Mouse (Mus musculus): ENCODE measurements at regions not wholly inside any gene's neighbourhood (a gene's known extent, or its start where the extent isn't known, plus 50 kb on each side); places are given as distances from the start of the nearest gene placed in this dataset.

DNA sequence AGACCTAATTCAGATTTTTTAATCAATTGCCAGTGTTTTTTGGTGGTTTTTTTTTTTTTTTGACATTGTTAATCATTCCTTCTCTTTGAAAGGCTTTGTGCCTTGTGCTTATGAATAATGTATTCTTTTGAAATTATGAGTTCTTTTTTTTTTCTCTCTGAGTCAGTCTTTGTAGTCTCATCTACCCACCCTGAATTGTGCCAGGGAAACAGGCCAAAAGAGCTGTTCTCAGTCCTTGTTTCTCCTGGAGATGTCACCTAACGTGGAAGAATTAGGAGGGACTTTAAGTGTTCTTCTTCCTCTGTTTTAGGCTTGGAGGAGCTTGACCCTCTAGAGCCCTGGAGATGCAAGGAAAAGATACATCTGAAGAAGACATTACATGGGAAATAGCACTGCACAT is 2012.6 kb downstream of the Poteg start:
- DNase-seq = peak; percentile 16

DNA sequence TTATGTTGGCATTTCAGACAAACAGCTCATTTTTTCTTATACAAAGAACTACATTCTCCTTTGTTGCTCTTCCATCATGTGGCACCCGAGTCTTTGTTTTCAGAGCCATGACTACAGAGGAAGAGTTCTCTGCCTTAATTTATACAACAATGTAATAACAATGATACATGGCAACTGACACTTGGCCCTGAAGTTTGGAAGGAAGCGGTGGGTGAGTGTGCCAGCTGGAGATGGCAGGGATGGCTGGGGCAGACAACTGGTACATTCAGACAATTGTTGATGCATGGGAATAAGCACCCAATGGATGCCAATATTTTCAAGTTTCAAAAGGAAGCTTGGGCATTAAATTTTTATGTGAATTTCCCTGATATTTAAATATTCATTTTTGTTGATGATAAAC is 2045.5 kb downstream of the Poteg start:
- no peak for DNase-seq

DNA sequence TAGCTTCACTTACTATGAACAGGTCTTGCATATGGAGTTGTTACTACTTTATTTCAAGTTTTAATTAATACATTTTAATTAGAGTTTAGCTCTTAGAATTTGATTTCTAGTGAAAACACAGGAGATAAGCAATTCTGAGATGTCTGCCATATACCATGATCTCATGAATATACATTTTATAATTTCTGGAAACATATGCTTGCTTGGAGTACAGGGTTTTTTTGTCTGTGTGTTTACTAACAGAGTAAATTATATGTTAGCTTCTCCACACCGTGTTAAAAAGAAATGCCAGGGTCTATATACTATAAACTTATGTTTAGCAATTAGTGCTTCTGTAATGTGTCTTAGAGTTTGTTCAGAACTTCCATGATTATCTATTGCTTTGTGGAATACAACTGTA is 2079.9 kb downstream of the Poteg start:
- DNase-seq = no peak

DNA sequence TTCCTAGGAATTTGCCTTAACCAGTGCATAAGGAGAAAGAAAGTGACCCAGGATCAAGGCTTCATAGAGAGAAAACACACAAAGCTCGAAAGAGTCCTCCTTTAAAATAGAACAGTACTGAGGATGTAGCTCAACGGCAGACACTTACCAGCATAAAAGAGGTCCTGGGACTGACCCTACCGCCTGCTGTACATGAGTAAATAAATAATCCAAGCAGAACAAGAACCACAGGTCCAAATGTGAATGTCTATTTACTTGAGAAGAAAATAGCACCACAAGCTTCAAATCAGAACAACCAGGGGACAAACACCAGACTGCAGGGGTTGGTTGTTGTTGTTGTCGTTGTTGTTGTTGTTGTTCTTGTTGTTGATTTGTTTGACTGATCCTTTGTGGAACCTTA is 2084.1 kb downstream of the Poteg start:
- DNase-seq = no peak

DNA sequence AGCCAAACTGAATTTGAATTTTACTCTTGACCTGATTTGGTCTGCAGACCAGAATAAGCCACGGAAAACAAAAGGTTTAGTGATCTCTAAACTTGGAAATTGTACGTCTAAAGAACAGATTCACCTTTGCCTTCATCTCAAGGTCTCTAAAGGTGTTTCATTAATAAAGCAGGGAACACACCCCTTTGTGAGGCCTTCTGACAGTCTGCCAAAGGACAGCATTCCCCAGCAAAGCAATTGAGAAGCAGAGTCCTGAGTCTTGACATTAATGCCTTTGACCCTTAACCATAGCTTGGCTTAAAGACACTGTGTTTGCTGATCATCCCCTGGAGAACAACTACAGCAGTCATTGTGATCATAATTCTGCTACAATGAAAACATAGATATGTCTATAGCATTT is 2090.5 kb downstream of the Poteg start:
- DNase-seq = no peak

DNA sequence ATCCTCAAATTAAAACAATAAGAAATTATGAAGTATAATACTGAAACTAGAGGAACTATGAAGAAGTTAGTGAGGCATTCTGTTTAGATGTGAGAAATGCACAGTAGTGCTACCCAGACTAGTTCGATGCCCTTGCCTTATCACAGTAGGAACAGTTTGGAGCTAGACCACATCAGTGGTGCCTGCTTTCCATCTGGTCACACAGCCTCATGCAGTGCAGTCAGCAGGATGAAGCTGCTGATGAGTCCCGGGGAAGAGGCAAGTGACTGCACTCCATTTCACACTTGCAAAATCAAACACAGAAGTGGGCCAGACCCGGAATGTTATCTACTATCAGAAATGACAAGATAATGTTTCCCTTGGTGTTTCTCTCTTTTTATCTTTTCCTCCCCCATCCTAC is 2092.4 kb downstream of the Poteg start:
- no peak for DNase-seq

DNA sequence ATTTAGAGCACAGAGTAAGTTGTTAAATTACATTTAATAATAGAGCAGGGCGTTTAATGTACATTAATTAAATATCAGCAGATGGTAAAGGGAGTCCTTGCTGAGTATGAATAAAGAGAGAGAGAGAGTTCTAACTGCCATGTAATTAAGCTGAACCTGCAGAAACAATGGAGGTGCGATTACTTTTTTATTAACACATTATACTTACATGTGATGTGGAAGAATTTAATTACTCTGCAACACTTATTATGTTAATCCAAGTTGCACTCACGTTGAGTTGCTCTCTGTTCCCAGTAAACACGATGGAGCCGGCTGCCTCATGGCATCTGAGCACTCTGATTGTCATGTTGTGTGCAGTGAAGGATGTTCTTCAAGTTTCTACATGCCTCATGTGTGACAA is 2096.7 kb downstream of the Poteg start:
- no peak for DNase-seq

DNA sequence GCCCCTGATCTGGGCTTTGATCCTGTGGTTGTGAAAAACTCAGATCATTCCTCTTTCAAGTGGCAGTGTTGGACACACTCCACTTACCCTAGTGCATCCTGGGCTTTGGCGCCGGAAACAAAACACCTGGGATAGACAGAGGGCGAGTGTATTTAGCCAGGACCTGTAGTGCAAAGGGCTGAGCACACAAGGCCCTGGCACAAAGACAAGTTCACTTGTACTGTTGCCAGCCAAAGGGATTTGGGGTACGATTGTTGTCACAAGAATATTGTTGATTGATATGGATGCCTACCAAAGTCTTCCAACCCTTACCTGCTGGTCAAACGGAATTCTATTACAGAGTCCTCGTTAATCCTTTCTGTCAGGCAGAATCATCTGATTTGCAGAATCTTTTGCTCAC is 2138.2 kb downstream of the Poteg start:
- DNase-seq = no peak

DNA sequence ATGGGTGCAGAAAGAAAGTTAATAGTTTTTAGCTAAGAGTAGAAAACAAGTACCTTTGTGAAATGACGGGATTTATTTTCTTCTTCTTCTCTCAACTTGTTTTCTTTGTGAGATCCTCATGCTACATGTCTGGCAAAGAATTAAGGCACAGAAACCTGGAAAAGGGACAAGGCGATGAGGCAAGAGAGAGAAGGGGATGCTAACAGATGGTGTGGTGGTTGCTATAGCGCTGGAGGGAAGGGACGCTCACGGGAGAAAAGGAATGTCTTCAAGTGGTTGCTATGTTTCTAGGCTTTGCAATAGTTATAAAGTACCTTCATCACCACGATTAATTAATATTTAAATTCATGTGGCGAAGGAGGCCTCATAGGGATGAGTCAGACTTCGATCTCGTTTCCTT is 2146.7 kb downstream of the Poteg start:
- DNase-seq = no peak

DNA sequence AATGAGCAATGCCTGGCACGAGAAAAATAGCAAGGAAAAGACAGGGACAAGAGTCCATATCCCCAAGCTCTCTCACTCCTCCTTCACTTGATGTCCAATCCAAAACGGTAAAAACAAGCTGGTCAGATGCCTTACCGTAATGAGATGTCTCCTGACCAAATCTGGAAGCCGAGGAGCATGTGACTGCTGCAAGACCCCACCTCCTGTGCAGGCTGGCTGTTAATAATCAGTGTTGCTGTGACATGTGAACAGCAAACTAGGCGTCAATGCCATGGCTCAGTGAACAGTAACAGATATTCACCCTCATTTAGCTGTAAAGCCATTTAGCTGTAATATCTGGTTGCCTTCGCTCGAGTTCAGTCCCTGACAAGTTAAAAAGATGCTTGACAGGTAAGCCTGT is 2166.6 kb downstream of the Poteg start:
- DNase-seq = no peak

DNA sequence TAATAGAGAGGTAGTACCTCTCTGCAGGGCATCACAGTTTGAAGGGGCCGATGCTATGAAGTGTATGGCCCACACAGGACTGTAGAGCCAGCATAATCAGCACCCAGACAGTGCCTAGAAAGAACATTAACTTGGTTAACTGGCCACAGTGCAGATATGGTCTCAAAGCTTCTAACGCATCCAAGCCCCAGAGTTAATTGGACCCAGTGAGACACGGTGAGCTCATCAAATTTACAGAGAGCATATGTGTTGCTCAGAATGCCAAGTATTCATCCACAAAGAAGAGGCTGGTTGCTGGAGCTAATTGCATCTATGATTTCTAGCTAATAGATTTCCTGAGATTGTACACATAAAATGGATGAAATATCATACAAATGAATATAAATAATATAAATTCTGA is 2214.1 kb downstream of the Poteg start:
- no peak for DNase-seq

DNA sequence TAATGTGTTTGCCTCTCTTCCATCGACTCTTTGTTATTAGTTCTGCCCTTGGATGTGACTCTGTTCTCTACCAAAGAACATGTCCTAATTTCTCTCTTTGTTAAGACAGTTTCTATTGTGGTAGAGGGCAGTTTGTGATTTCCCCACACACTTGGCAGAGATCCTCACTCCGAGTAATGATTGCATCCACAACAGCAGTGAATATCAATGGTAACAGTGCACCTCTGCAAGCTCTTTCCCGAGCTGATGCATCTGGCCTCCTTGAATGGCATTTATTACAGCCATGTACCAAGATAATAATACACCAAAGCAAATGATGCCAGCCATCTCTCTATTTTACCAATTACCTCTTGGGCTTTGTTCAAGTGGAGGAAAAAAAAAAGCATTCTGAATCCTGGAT is 2228.4 kb downstream of the Poteg start:
- DNase-seq = no peak

DNA sequence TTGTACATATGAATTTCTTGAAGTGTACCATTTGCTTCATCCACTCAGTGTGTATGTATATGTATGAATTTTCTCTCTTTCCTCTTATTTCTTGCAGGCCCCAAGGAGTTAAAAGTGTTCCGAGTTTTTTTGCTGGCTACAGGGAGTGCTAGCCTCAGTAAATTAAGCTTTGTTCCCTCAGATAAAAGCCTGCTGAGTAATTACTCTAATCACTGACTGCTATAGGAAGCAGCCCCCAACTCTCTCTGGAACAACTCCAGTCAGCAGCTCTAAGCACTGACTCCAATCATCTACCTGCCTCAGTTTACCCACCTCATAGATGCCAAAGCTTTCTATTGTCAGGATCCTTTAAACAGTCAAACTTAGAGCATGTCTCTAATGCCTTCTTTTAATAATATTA is 2235.9 kb downstream of the Poteg start:
- DNase-seq = no peak

DNA sequence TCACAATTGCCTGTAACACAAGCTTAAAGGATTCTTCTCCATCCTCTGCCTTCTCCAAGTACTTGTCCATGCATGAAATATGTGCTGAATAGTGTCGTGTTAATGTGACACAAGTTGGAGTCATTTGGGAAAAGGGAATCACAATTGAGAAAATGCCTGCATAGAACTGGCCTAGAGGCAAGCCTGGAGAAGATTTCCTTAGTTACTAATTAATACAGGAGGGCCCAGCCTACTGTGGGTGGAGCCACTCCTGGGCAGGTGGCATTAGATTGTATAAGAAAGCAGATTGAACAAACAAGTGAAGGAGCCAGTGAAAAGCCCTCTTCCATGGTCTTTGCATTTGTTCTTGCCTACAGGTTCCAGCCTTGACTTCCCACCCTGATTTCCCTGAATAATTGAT is 2239.1 kb downstream of the Poteg start:
- no peak for DNase-seq

DNA sequence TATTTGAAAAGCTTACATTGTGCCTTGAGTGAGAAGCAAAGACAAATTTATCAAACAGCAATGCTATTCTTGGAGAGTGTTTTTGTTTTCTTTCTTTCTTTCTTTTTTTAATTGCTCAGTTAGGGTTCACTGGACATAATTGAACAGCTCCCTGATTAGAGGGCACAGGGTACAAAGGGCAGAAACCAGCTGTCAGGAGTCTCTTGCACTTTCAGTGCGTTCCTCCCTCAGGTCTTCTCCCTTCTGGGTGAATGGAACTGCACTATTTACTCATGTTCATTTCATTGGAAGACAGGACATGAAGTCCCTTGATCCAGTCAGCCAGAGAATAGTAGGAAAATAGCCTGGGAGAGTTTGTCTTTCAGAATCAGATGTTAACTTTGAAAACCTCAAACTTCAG is 2248.2 kb downstream of the Poteg start:
- no peak for DNase-seq

All from adrenal gland, postnatal 14 days (tissue).